Mouse (Mus musculus) kidney, adult 11 months (tissue): Measurements from ENCODE around the gene Dmkn.
A peak's percentile ranks its signal among the peaks of the same experiment; 100 is the strongest.

Experiments
- DNase-seq: peaks from one replicate; pipeline ENCODE4 v3.0.0; 2022

The Dmkn gene

DNA sequence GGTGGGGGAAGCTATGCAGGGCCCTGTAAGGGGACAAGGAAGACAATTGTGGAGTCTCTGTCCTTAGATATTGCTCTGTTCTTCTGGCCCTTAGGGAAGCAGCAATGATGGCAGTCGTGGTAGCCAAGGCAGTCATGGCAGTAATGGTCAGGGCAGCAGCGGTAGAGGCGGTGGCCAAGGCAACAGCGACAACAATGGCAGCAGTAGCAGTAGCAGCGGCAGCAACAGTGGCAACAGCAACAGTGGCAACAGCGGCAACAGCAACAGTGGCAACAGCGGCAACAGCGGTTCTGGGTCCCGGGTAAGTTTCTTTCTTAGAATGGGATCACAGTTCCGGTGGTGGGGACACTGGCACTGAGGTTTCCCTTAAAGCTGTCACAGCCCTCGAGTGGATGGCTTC is 1.6 kb downstream of the Dmkn start:
- no peak for DNase-seq

DNA sequence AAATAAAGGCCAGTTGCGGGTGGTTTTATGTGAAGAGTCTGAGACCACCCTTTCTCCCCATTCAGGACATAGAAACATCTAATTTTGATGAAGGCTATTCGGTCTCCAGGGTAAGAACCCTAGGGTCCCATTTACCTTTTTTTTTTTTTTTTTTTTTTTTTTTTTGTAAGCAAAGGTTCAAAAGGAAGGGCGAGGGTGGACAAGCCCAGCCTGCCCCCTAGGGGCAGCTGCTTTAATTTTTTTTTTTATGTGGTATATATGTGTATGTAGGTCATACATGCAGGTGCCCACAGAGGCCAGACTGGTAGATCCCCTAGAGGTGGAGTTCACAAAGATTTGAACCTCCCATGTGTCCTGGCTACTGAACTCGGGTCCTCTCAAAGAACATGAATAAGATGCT is 2.9 kb downstream of the Dmkn start:
- no peak for DNase-seq

DNA sequence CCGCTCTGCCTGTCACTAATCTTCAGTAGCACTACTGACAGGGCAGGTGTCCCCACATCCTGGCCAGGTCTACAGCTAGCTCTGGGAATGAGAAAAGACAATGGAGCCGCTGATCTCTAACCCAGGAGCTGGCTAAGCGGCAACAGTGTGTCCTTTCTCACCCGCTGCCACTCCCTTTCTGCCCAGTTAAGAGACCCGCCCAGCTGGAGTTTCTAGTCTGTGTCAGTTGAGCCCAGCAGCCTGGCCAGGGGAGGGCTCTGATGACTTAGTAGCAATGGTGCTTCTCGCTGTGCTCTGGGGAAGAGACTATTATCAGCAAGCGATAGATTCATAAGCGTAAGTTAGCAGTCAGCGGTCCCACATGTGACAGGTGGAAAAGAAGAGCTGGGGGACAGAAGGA is 5.7 kb downstream of the Dmkn start:
- no peak for DNase-seq

- DNase-seq = no peak
Observed at GRCm38 (mm10) chr7:30776104-30776503, 12.5 kb downstream of the Dmkn start.

DNA sequence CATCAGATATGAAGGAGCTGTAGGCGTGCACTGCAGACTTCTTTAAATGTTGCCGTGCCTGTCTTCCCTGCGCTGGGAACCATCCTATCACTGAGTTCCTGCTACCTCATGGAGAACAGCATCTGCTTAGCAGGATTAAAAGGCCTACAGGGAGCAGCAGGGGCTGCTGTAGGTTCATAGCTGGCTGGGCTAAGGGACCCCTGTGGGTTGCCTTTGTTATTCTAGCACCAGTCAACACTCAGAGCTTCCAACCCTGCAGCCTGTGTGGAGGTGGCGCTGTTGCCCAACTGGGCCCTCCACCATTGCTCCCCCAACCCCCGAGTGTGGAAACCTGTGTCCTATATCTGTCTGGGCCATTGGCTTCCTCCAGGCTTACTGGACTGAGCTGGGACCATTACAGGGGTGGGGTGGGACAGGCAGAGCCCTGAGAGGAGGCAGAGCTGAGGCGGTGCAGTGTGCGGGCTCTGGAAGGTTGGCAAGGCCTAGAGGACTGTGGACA is 13.6 kb downstream of the Dmkn start:
- DNase-seq = no peak

DNA sequence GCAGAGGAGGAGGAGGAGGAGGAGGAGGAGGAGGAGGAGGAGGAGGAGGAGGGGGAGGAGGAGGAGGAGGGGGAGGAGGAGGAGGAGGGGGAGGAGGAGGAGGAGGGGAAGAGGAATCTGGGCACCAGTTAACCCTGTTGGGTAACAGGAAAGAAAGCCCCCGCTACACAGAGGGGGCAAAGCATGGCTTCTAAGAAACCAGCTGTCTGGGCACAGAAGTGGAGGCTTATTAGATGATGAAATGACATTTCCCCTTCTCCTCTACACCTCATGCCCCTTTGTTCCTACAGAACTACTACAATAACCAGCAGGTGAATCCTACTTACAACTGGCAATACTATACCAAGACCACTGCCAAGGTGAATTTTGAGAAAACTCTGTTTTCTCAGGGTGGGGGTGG is 14.4 kb downstream of the Dmkn start:
- DNase-seq = no peak

DNA sequence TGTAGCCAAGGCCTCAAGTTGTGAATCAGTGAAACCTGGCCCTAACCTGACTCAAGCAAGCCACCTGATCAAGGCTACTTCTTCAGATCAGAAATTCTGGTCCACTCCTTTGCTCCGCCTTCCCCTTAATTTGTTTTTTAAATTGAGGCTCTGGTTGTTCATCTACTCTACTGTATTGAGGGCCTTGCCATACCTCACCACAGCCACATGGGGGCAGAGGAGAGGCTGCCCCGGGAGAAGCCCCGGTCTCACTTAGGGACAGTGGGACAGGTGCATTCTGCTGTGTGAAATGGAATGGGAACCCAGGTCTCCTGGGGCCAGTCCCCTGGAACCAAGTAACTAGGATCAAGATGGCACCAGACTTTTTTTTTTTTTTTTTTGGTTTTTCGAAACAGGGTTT is 18.2 kb downstream of the Dmkn start:
- DNase-seq = no peak

DNA sequence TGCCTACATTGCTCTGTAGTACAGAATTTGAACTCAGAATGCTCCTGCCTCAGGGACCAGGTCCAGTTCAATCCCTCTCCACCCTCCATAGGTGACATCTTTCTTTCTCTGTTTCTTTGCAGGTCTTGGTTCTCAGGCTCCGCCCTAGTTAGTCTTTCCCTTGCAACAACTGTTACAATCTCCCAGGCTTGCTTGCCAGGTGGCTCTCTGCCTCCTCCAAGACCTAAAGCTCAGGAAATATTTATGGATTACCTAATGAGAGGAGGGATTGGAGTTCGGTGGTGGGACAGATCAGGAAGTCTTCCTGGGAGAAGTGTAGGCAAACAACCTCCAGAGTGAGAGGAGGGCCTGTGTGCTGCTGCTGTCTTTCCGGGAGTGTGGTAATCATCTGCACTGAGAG is 19.1 kb downstream of the Dmkn start:
- no peak for DNase-seq

- DNase-seq = no peak
Observed at GRCm38 (mm10) chr7:30785154-30785553, 21.6 kb downstream of the Dmkn start.

GRCm38 (mm10) chr7:30785721-30786546 is 22.4 kb downstream of the Dmkn start:
- DNase-seq = no peak

GRCm38 (mm10) chr7:30787377-30788022 is 23.9 kb downstream of the Dmkn start, which contains the start of gene Krtdap:
TSS of gene Krtdap (plus strand) at chr7:30787896.
- DNase-seq = no peak

- DNase-seq = no peak
Observed at GRCm38 (mm10) chr7:30790141-30790540, 26.6 kb downstream of the Dmkn start.

- DNase-seq = no peak
Observed at GRCm38 (mm10) chr7:30791921-30792320, 28.4 kb downstream of the Dmkn start.

- no peak for DNase-seq
Observed at GRCm38 (mm10) chr7:30794921-30795320, 31.4 kb downstream of the Dmkn start.

GRCm38 (mm10) chr7:30796790-30797189 is 33.2 kb downstream of the Dmkn start:
- DNase-seq = no peak

DNA sequence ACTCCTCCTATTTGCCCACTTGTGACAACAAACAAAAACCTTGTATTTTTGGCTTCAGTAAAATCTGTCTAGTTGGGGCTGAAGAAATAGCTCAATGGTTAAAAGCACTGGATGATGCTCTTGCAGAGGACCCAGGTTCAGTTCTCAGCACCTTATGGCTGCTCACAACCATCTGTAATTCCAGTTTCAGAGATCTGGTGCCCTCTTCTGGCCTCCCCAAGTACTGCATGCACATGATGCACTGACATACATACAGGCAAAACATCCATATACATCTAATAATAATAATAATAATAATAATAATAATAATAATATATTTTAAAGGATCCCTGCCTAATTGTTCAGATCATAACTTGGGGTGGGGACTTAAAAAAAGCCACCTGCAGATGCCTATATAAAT is 37.1 kb downstream of the Dmkn start:
- no peak for DNase-seq

DNA sequence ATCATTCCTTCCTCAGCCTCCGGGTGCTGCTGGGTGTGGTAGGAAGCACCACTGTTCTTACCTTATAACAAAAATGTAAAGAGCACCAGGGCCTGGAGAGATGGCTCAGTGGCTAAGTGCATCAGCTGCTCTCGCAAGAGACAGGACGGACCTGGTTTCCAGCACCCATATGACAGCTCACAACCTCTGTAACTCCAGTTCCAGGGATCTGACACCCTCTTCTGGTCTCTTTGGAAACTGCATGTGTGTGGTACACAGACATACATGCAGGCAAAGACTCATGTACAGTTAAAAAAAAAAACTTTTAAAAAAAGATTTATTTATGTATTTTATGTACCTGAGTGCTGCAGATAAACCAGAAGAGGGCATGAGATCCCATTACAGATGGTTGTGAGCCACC is 39.7 kb downstream of the Dmkn start:
- DNase-seq = no peak

GRCm38 (mm10) chr7:30804026-30804715 is 40.6 kb downstream of the Dmkn start:
- DNase-seq = no peak

DNA sequence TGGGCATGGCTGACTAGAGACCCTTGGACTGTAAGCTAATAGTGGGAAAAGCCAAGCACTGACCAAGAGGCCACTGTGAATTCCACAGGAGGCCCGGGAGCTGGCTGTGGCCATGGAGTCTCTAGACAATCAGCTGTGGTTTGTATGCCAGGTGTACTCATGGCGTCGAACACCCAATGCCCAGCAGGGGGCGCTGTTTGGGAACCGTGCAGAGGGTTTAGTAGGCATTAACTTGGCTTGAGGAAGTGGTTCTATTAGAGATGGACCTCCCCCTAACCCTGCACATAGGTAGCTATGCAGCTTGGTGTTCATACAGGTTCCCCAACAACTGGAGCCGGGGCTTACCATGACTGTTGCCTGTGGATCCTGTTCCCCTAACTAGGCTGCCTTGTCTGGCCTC is 42.4 kb downstream of the Dmkn start:
- DNase-seq = no peak

- no peak for DNase-seq
Observed at GRCm38 (mm10) chr7:30810319-30810718, 46.8 kb downstream of the Dmkn start.

DNA sequence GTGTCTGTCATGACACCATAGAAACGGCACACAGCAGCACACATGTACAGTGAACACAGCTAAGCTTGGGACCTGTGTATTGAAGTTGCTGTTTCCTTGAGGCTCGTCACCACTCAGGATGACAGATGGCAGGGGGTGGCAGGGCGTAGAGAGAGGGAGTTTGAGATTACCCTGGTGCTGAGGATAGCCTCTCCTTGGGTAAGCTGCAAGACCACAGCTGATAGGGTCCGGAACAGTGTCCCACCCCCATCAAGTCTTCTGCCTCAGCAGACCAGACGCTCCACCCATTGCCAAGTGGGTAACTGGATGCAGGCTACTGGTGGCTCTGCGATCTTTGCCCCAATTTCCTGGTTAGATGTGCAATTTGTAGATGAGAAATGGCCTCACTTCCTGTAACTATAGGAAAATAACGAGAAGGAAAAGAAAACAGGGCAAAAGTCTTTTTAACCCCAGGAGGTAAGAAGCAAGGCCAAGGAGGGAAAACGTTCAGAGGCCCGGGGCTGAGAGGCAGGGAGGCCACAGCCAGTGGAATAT is 48.3 kb downstream of the Dmkn start:
- DNase-seq = no peak

DNA sequence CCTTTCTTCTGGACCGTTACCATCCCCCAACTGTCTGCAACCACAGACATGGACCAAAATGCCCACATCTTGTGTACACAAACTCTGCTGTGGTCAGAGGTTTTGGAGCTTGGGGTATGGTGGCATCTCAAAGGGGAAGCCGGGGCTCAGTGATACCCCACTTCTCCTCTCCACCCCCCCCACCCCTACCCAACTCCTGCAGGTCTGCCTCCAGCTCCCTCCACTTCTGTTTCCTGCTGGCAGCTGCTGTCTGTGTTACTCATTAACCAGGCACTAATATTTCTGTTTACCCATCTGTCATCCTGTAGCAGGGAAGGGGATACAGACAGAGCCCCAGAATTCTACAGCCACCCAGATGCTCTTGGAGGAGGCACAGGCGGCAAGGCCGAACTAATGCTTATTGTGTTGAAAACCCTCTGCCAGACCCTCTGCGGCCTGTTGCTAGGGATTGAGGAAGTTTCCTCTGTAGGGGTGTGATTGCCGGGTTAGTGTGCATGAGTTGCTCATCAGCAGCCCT is 48.8 kb downstream of the Dmkn start:
- peak; percentile 10 for DNase-seq

- no peak for DNase-seq
Observed at GRCm38 (mm10) chr7:30820131-30820530, 56.6 kb downstream of the Dmkn start.
